Mouse (Mus musculus): Measurements from ENCODE around the gene Ms4a4a.
"Not testable (repeated sequence)": the region's sequence is repeated elsewhere in the genome, so short reads cannot be mapped to it uniquely, and the experiment has no call there.

- TF ChIP-seq CTCF (IDR thresholded peaks at IDR 0.05; ENCODE audit: insufficient read depth, low read length); POLR2A (IDR thresholded peaks at IDR 0.05; ENCODE audit: borderline replicate concordance, extremely low read depth, low read depth, low read length): not testable (repeated sequence)
Measured at GRCm38 (mm10) chr19:11431209-11431608, 55.9 kb downstream of the Ms4a4a start.

All from lung, adult 2 months (tissue).